Mouse (Mus musculus): Measurements from ENCODE around the gene Chchd1. TPM values are rescaled to one million over a fixed set of nuclear protein-coding genes. Genes with fewer than 3 reads are reported as not detected.

Gene Chchd1
- total RNA-seq, 1 experiment = 136 TPM

GRCm38 (mm10) chr14:20686576-20686975 is 16.2 kb upstream of the Chchd1 start:
- Histone ChIP-seq H3K9me3 (ENCODE audit: control insufficient read depth, insufficient read depth, low read depth, low read length) (no peaks in the 10 kb centered on the region), H3K9ac (ENCODE audit: insufficient read depth, low read depth, low read length, poor library complexity, severe bottlenecking) (no peak overlapping the region), H3K36me3 (ENCODE audit: control insufficient read depth, insufficient read depth, low read length, poor library complexity, severe bottlenecking) (peaks cover 51% of the 10 kb centered on the region), H3K27ac (ENCODE audit: insufficient read depth, low read depth, low read length, poor library complexity, severe bottlenecking) (no peak overlapping the region), H3K4me3 (ENCODE audit: insufficient read depth in 1 of 2, low read depth in 1 of 2, low read length in 2 of 2, poor library complexity in 1 of 2, severe bottlenecking in 1 of 2) (no peak overlapping the region), H3K4me1 (ENCODE audit: control insufficient read depth in 2 of 2, insufficient read depth in 2 of 2, low read length in 2 of 2, poor library complexity in 1 of 2) (peaks cover 3% of the 10 kb centered on the region in 2 experiments; a peak in 1 of 4 replicates)
- DNase-seq (ENCODE audit: low read depth, low spot score) = no peak
- TF ChIP-seq MAFK (IDR thresholded peaks at IDR 0.05; ENCODE audit: insufficient read depth, low read depth, low read length) (no peak), ZNF384 (IDR thresholded peaks at IDR 0.05; ENCODE audit: low read depth, low read length) (no peak), HCFC1 (IDR thresholded peaks at IDR 0.05; ENCODE audit: borderline replicate concordance, insufficient read depth, low read length) (no peak), CHD2 (IDR thresholded peaks at IDR 0.05; ENCODE audit: low read depth, low read length) (no peak), ZC3H11A (IDR thresholded peaks at IDR 0.05; ENCODE audit: borderline replicate concordance, low read depth, low read length) (no peak)
- in situ Hi-C loops (cut with MboI; ENCODE audit: low sequenced_read_pairs in 2 of 2, unreplicated experiment in 2 of 2) = no loop called here

- no peak for DNase-seq (ENCODE audit: low read depth, low spot score)
- H3K9me3 ChIP-seq (ENCODE audit: control insufficient read depth, insufficient read depth, low read depth, low read length) = no peaks in the 10 kb centered on the region
- no peak overlapping the region for H3K27ac ChIP-seq (ENCODE audit: insufficient read depth, low read depth, low read length, poor library complexity, severe bottlenecking)
- peaks cover 51% of the 10 kb centered on the region for H3K36me3 ChIP-seq (ENCODE audit: control insufficient read depth, insufficient read depth, low read length, poor library complexity, severe bottlenecking)
- H3K9ac ChIP-seq (ENCODE audit: insufficient read depth, low read depth, low read length, poor library complexity, severe bottlenecking) = no peak overlapping the region
- H3K4me3 ChIP-seq (ENCODE audit: insufficient read depth in 1 of 2, low read depth in 1 of 2, low read length in 2 of 2, poor library complexity in 1 of 2, severe bottlenecking in 1 of 2) = no peak overlapping the region
- no peak for TF ChIP-seq CHD2 (IDR thresholded peaks at IDR 0.05; ENCODE audit: low read depth, low read length)
- H3K4me1 ChIP-seq (ENCODE audit: control insufficient read depth in 2 of 2, insufficient read depth in 2 of 2, low read length in 2 of 2, poor library complexity in 1 of 2) = no peaks in the 10 kb centered on the region
- in situ Hi-C loops (cut with MboI; ENCODE audit: low sequenced_read_pairs in 2 of 2, unreplicated experiment in 2 of 2) = no loop called here
Measured at GRCm38 (mm10) chr14:20689009-20689408, 13.8 kb upstream of the Chchd1 start.

- H3K4me1 ChIP-seq (ENCODE audit: control insufficient read depth in 2 of 2, insufficient read depth in 2 of 2, low read length in 2 of 2, poor library complexity in 1 of 2) = peaks cover 8% of the 10 kb centered on the region in 2 experiments; a peak in 3 of 4 replicates
- peaks cover 37% of the 10 kb centered on the region for H3K36me3 ChIP-seq (ENCODE audit: control insufficient read depth, insufficient read depth, low read length, poor library complexity, severe bottlenecking)
- H3K9me3 ChIP-seq (ENCODE audit: control insufficient read depth, insufficient read depth, low read depth, low read length) = no peaks in the 10 kb centered on the region
- no peak overlapping the region for H3K4me3 ChIP-seq (ENCODE audit: insufficient read depth in 1 of 2, low read depth in 1 of 2, low read length in 2 of 2, poor library complexity in 1 of 2, severe bottlenecking in 1 of 2)
- H3K9ac ChIP-seq (ENCODE audit: insufficient read depth, low read depth, low read length, poor library complexity, severe bottlenecking) = no peak overlapping the region
- H3K27ac ChIP-seq (ENCODE audit: insufficient read depth, low read depth, low read length, poor library complexity, severe bottlenecking) = no peak overlapping the region
- TF ChIP-seq ZC3H11A (IDR thresholded peaks at IDR 0.05; ENCODE audit: borderline replicate concordance, low read depth, low read length) (no peak), ZNF384 (IDR thresholded peaks at IDR 0.05; ENCODE audit: low read depth, low read length) (no peak), CHD2 (IDR thresholded peaks at IDR 0.05; ENCODE audit: low read depth, low read length) (no peak), HCFC1 (IDR thresholded peaks at IDR 0.05; ENCODE audit: borderline replicate concordance, insufficient read depth, low read length) (no peak), MAFK (IDR thresholded peaks at IDR 0.05; ENCODE audit: insufficient read depth, low read depth, low read length) (no peak)
- no peak for DNase-seq (ENCODE audit: low read depth, low spot score)
- in situ Hi-C loops (cut with MboI; ENCODE audit: low sequenced_read_pairs in 2 of 2, unreplicated experiment in 2 of 2) = no loop called here
Measured at GRCm38 (mm10) chr14:20691772-20692171, 11.0 kb upstream of the Chchd1 start.

GRCm38 (mm10) chr14:20693589-20694101 is 9.2 kb upstream of the Chchd1 start:
- H3K4me1 ChIP-seq (ENCODE audit: control insufficient read depth in 2 of 2, insufficient read depth in 2 of 2, low read length in 2 of 2, poor library complexity in 1 of 2) = peaks cover 8% of the 10 kb centered on the region in 2 experiments
- in situ Hi-C loops (cut with MboI; ENCODE audit: low sequenced_read_pairs in 2 of 2, unreplicated experiment in 2 of 2) = no loop called here
- H3K36me3 ChIP-seq (ENCODE audit: control insufficient read depth, insufficient read depth, low read length, poor library complexity, severe bottlenecking) = peaks cover 27% of the 10 kb centered on the region
- no peak overlapping the region for H3K4me3 ChIP-seq (ENCODE audit: insufficient read depth in 1 of 2, low read depth in 1 of 2, low read length in 2 of 2, poor library complexity in 1 of 2, severe bottlenecking in 1 of 2)
- TF ChIP-seq CHD2 (IDR thresholded peaks at IDR 0.05; ENCODE audit: low read depth, low read length) = no peak
- TF ChIP-seq ZNF384 (IDR thresholded peaks at IDR 0.05; ENCODE audit: low read depth, low read length) = no peak
- TF ChIP-seq HCFC1 (IDR thresholded peaks at IDR 0.05; ENCODE audit: borderline replicate concordance, insufficient read depth, low read length) = no peak
- TF ChIP-seq MAFK (IDR thresholded peaks at IDR 0.05; ENCODE audit: insufficient read depth, low read depth, low read length) = no peak
- no peak for TF ChIP-seq ZC3H11A (IDR thresholded peaks at IDR 0.05; ENCODE audit: borderline replicate concordance, low read depth, low read length)
- no peak for DNase-seq (ENCODE audit: low read depth, low spot score)
- H3K9ac ChIP-seq (ENCODE audit: insufficient read depth, low read depth, low read length, poor library complexity, severe bottlenecking) = no peak overlapping the region
- H3K27ac ChIP-seq (ENCODE audit: insufficient read depth, low read depth, low read length, poor library complexity, severe bottlenecking) = no peak overlapping the region
- no peaks in the 10 kb centered on the region for H3K9me3 ChIP-seq (ENCODE audit: control insufficient read depth, insufficient read depth, low read depth, low read length)

Measured in ES-E14 (cell line).